Mouse (Mus musculus): Measurements from ENCODE around the gene Hist1h3g.
"Not testable (repeated sequence)": the region's sequence is repeated elsewhere in the genome, so short reads cannot be mapped to it uniquely, and the experiment has no call there.

Gene Hist1h3g

DNA sequence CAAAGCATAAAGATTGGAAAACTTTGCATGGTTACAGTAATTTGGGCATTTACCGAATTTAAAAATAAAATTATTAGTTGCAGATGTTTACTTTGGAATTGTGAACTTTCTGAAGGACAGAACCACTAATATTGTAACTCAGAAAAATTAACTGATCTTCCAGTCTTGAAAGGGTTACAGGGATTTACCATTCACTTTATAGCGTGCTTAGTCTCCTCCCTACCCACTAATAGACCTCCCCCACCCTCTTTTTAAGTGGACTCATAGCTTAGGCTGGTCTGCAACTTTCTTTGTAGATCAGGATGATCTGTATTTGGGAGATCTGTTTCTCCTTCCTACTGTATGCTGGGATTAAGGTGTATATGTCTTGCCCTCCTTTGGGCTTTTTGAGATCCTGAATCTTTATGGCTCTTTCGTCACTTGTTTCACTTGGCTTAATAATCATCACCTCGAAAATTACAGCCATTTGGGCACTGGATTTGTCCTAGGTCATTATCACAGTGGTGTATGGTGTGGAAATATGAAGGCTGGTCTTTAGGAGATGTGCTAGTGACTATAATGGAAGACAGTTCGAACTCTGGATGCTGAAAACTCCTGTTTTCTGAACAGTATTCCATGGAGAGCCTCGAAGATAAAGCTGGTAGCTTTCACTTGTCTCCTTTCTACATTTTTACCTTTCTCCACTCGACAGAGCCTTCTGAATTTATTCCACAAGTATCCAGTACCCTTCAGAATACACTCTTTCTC is 1.0 kb downstream of the Hist1h3g start:
- DNase-seq (ENCODE audit: low read depth) = no peak

DNA sequence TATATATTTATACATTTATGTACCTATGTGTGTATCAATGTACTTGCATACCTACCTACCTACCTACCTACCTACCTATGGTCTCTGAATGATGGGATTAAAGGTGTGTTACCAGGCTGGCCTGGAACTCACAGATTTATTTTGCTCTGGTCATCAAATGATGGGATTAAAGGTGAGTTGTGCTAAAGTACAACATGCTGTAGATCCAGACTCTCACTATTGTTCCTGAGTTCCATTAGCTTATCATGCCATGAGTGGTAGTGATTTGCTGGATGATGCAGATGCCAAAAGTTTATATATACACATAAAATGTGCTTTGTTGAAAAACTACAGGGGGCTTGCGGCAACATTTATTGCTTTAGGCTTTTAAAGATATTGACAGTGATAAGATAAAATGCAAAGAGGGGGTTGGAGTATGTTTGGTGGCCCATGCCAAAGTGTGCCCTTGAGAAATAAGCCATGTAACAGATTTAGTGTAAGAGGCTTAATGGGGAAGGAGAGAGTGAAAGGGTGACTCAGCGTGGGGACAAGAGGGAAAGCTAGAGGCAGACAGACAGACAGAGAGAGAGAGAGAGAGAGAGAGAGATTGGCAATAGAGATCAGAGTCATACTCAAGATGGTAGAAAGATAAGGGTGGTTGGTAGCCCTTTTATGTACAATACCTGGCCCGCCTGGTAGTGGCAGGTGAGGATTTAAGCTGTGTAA is 1.9 kb downstream of the Hist1h3g start:
- no peak for DNase-seq (ENCODE audit: low read depth)

DNA sequence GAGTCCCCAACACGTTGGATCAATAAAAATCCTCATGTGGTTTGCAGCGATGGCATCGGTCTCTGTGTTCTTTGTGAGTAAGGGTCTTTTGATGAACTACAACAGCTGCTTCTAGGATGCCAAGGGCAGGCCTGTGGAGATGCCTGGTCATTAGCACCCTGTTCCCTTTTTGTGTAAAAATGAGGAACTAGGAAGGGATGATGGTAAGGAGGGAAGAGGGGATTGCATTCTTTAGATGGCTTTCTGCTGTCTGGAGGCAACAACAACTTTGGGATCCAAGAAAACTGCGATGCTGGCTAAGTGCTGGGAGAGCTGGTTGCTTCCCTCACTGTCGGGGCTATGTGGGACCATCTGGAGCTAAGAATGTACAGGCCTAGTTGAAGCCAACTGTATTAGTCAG is 3.0 kb downstream of the Hist1h3g start:
- DNase-seq (ENCODE audit: low read depth) = no peak

DNA sequence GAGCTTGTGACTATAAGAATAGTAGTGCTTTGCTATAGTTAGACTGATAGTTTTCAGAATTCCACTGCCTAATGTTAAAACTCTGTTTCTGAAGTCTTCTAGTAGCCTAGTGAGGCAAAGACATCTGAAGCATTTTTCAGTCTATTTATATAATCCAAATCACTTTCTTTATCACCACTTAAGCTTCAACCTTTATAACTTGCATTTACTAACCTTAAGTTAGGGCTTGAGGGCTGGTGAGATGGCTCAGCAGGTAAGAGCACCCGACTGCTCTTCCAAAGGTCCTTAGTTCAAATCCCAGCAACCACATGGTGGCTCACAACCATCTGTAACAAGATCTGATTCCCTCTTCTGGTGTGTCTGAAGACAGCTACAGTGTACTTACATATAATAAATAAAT is 4.6 kb downstream of the Hist1h3g start:
- not testable (repeated sequence) for DNase-seq (ENCODE audit: low read depth)

GRCm38 (mm10) chr13:23541497-23541896 is 6.3 kb downstream of the Hist1h3g start:
- no peak for DNase-seq (ENCODE audit: low read depth)

GRCm38 (mm10) chr13:23542225-23542980 is 7.2 kb downstream of the Hist1h3g start:
- peak; percentile 62 for DNase-seq (ENCODE audit: low read depth)

DNA sequence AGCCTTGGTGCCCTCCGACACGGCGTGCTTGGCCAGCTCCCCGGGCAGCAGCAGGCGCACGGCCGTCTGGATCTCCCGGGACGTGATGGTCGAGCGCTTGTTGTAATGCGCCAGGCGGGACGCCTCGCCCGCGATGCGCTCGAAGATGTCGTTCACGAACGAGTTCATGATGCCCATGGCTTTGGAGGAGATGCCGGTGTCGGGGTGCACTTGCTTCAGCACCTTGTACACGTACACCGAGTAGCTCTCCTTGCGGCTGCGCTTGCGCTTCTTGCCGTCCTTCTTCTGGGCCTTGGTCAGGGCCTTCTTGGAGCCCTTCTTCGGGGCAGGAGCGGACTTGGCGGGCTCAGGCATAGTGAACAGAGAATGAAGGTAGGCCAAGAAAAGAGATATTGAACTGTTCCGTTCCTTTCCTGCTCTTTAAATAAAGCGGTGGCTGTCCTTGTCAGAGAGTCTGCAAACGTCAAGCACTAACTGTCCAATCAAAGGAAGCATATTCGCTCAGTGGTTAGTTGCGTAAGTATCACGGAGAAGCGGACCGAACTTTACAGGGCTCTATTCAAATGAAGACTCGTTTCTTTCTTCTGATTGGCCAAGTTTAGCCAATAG is 7.9 kb downstream of the Hist1h3g start, which contains the start of gene Hist1h2bh:
Gene Hist1h2bh (minus strand): TSS at position 394 of the 609 bp plus-strand sequence.
- DNase-seq (ENCODE audit: low read depth) = peak; percentile 96

GRCm38 (mm10) chr13:23543965-23544786 is 9.0 kb downstream of the Hist1h3g start, which contains the start of gene Hist1h3f:
Hist1h3f (plus strand) TSS chr13:23544052.
- peak; percentile 97 for DNase-seq (ENCODE audit: low read depth)

DNA sequence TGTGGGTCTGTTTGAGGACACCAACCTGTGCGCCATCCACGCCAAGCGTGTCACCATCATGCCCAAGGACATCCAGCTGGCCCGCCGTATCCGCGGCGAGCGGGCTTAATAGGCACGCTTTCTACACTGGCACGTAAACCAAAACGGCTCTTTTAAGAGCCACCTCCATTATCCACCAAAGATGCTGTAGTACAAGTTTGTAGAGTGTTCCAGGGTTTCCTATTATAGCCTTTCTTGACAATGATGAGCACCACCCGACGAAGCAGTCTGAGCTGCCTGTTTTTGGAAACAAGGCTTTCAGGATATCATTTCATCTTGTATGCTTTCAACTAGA is 9.5 kb downstream of the Hist1h3g start:
- peak; percentile 57 for DNase-seq (ENCODE audit: low read depth)

DNA sequence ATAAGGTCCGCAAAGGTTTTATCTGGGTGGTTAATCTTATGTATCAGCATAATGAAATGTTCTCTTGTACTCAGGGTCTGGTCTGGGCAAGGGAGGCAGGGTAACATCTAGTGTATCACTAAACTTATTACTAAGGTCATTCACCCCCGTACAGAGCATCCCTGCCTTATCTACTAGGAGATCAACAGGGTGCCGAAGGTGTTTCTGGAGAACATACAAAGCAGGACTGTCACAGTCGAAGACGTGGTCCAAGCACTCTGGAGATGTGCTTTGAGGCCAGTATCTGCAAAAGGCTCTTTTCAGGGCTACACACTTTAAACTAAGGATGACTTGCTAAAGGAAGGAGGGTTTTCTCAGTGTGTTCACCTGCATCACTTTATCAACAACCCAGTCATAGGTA is 11.5 kb downstream of the Hist1h3g start:
- no peak for DNase-seq (ENCODE audit: low read depth)

DNA sequence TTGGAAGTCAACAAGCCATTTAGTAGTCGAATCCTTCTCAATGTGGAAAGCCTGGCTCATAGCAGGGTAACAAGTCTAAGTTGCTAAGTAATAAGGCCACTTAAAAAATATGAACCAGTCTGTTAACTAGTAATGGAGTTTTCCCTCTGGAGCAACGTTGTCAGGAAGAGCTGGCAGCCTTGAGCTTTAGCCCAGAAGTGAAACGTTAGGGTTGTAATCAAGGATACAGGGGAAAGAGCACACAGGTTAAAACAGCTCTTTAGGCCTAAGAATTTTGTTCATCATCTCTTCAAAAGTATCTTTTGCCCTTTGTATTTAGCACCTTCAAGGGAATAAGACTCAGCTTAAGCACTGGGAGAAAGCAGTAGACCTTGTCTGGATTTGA is 15.5 kb downstream of the Hist1h3g start:
- DNase-seq (ENCODE audit: low read depth) = no peak

- DNase-seq (ENCODE audit: low read depth) = peak; percentile 93
Observed at GRCm38 (mm10) chr13:23551146-23551834, 16.1 kb downstream of the Hist1h3g start, which contains the start of gene Hist1h4f. Hist1h4f (minus strand) TSS chr13:23551648.

DNA sequence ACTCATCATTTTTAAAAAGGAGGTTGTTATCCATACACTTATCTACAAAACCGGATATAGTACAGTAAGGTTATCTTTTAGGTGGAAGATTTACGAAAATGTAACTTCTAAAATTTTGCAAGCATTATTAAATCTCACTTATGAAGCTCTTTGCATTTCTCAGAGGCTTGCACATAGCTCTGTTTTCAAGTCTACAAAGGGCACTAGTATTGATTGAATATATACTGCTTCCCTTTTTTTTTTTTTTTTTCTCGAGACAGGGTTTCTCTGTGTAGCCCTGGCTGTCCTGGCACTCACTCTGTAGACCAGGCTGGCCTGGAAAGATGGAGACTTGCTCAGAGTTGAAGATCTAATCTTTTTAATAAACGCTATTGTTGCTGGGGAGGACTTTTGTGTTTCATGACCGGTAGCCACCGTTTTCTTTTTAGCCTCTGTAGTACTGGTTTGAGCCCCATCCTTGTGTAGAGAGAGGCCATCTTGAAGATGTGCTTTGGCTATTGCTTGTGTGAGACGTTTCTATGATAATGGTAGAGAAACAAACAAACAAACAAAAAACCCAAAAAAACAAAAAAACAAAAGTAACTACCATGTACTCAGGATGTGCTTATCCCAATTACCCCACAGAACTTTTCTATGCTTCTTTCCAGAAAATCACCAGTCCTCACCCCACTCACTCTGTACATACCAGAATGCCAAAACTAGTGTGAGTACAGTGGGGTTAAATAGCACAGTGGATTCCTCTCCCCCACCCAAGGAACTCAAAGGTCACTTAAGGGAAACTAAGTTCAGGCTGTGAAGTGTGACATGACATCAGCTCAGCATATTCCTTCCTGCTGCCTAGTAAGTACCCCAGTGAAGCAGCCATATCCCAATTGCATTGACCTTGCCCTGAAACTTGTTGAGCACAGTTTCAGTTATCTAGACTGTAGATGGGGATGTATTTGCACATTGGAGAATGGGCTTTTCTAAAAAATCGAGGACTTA is 17.0 kb downstream of the Hist1h3g start:
- peak; percentile 41 for DNase-seq (ENCODE audit: low read depth)

GRCm38 (mm10) chr13:23552962-23553361 is 17.7 kb downstream of the Hist1h3g start, which contains the start of gene Hist1h1d:
Hist1h1d (plus strand) TSS chr13:23553262.
- DNase-seq (ENCODE audit: low read depth) = no peak

DNA sequence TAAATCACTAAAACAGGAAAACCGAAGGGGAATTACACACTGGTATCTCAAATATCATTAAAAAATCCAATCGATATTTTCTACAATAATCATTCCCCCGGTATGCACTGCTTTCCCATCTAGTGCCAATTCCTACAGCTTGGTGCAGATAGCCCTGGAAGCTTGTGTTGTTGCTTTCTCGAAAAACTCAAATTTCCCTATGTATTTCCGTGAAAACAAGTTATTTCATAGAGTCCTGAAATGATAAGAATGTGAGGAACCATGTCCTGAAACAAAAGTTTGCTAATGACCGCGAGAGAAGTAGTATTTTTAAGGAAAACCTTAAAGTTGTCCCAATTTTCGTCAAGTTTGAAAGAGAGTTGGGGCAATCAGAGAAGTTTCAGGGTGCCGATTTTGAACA is 19.2 kb downstream of the Hist1h3g start:
- DNase-seq (ENCODE audit: low read depth) = no peak

- DNase-seq (ENCODE audit: low read depth) = peak; percentile 88
Observed at GRCm38 (mm10) chr13:23554925-23555838, 20.0 kb downstream of the Hist1h3g start.

GRCm38 (mm10) chr13:23555839-23556416 is 20.7 kb downstream of the Hist1h3g start:
- peak; percentile 91 for DNase-seq (ENCODE audit: low read depth)

- no peak for DNase-seq (ENCODE audit: low read depth)
Observed at GRCm38 (mm10) chr13:23556906-23557305, 21.7 kb downstream of the Hist1h3g start.
